Mouse (Mus musculus) intestine, postnatal 0 days (tissue): ENCODE measurements around the gene Coro2b. TPM values are rescaled to one million over a fixed set of nuclear protein-coding genes. Genes with fewer than 3 reads are reported as not detected.

Source experiments
- ATAC-seq: fragments of 200-750 bp; cut with Nextera tagmentation; 2 replicates; pipeline ENCODE4 v1.8.0; 2017; ENCODE audit warnings: mild to moderate bottlenecking, moderate TSS enrichment, moderate library complexity
- H3K27ac ChIP-seq: fragments of 300-500 bp; sonication (generic); 2 replicates; pipeline ENCODE4 v1.5.1; 2014; ENCODE audit warnings: mild to moderate bottlenecking, low read depth, low read length, moderate library complexity
- H3K27me3 ChIP-seq: fragments of 300-500 bp; sonication (generic); replicated peaks from 2 replicates; pipeline ENCODE4 v1.6.1; 2014; ENCODE audit warnings: low read length, mixed read lengths; ENCODE audit not compliant: control insufficient read depth, insufficient read depth
- H3K36me3 ChIP-seq: fragments of 300-500 bp; sonication (generic); 2 replicates; pipeline ENCODE4 v1.6.1; 2014; ENCODE audit warnings: mild to moderate bottlenecking, moderate library complexity; ENCODE audit not compliant: control insufficient read depth, insufficient read depth
- H3K4me1 ChIP-seq: fragments of 300-500 bp; sonication (generic); replicated peaks from 2 replicates; pipeline ENCODE4 v1.6.1; 2014; ENCODE audit warnings: antibody characterized with exemption, low read length, mixed read lengths; ENCODE audit not compliant: control insufficient read depth, insufficient read depth
- H3K4me2 ChIP-seq: fragments of 300-500 bp; sonication (generic); replicated peaks from 2 replicates; pipeline ENCODE4 v1.6.1; 2014; ENCODE audit warnings: low read depth, mild to moderate bottlenecking, moderate library complexity
- H3K4me3 ChIP-seq: fragments of 300-500 bp; sonication (generic); 2 replicates; pipeline ENCODE4 v1.5.1; 2014; ENCODE audit warnings: low read depth, low read length
- H3K9ac ChIP-seq: fragments of 300-500 bp; sonication (generic); 2 replicates; pipeline ENCODE4 v1.6.1; 2014; ENCODE audit warnings: mild to moderate bottlenecking, low read depth, low read length
- H3K9me3 ChIP-seq: fragments of 300-500 bp; sonication (generic); 2 replicates; pipeline ENCODE4 v1.6.1; 2016; ENCODE audit warnings: mixed run types; ENCODE audit not compliant: control insufficient read depth
- CTCF ChIP-seq: sonication (generic); IDR thresholded peaks from 2 replicates; pipeline ENCODE4 v1.5.1; 2016; ENCODE audit warnings: low read depth, mild to moderate bottlenecking, control low read depth, antibody characterized with exemption, moderate library complexity
- WGBS: fragments of 180-500 bp; shearing (Covaris S2); extraction: QIAGEN DNeasy Blood & Tissue Kit; methylation state at CpG from one replicate; pipeline ENCODE4 v1.1.7; 2014; 5-methylcytosine and 5-hydroxymethylcytosine counted together
- polyA plus RNA-seq: library from polyadenylated mRNA; unstranded; fragments of >200 nt; fragmentation: Nextera tagmentation; extraction: Ambion mirVana; gene quantifications from 2 replicates; pipeline ENCODE4 v1.2.1, GENCODE M21; 2015

Coro2b gene
- polyA plus RNA-seq, 1 experiment from 2014 or later = 2.9 TPM

DNA sequence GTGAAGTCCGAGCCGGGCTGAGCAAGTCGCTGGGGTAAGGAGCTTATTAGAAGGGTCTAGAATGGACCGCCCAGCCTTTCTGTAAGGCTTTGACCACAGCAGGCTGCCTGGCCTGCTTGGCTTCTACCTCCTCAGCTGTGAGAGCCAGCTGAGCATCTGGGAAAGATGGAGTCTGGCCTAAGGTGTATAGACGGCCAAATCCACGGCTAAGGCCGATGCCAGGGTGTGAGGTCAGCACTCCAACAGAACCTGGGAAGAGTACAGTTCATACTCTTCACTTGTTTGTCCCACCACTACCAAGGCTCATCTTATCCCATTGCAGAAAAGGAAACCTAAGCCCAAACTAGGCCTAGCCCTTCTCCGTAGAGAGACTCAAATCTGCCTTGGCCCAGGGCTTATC lies 1.3 kb downstream of the Coro2b start:
- WGBS = 85% methylated on average over 8 of the region's 8 CpGs
- Histone ChIP-seq H3K27me3 (peaks cover 25% of the 10 kb centered on the region; the same call in 1 of the 2 replicates), H3K4me3 (no peak overlapping the region), H3K9me3 (no peaks in the 10 kb centered on the region), H3K4me1 (no peaks in the 10 kb centered on the region), H3K4me2 (peak overlapping the region; percentile 78), H3K9ac (no peak overlapping the region), H3K36me3 (no peaks in the 10 kb centered on the region), H3K27ac (no peak overlapping the region)
- no peak for TF ChIP-seq CTCF
- ATAC-seq = no peak

DNA sequence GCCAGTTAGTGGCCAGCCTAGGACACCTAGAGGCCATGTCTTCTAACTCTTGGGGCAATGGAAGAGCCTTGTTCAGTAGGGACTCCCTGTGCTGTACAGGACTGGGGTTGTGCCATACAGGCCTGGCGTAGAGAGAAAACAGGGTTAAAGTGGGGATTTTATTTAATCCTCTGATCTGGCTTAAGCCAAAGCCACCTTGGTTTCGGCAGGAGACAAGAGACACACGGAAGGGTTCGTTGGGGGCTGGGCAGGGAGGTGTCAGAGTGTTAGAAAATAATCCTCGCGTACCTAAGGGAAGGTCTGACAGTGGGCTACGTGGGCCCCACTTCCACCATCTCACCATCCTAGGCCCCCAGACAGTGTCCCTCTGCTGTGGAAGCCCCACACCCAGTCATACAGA lies 2.2 kb downstream of the Coro2b start:
- Histone ChIP-seq H3K36me3 (no peaks in the 10 kb centered on the region), H3K9ac (no peak overlapping the region), H3K4me2 (no peak overlapping the region), H3K27ac (no peak overlapping the region), H3K4me1 (no peaks in the 10 kb centered on the region), H3K4me3 (no peak overlapping the region), H3K9me3 (no peaks in the 10 kb centered on the region), H3K27me3 (peaks cover 25% of the 10 kb centered on the region; the same call in 1 of the 2 replicates)
- no peak for TF ChIP-seq CTCF
- ATAC-seq = no peak
- WGBS = 89% methylated on average over 7 of the region's 7 CpGs

GRCm38 (mm10) chr9:62534158-62534557 lies 2.7 kb downstream of the Coro2b start:
- no peak overlapping the region for H3K4me2 ChIP-seq
- no peak for ATAC-seq
- H3K27me3 ChIP-seq = peaks cover 25% of the 10 kb centered on the region; the same call in 1 of the 2 replicates
- no peaks in the 10 kb centered on the region for H3K36me3 ChIP-seq
- no peaks in the 10 kb centered on the region for H3K4me1 ChIP-seq
- no peak for TF ChIP-seq CTCF
- WGBS = 86% methylated on average over 2 of the region's 2 CpGs
- H3K9me3 ChIP-seq = no peaks in the 10 kb centered on the region
- no peak overlapping the region for H3K4me3 ChIP-seq
- no peak overlapping the region for H3K9ac ChIP-seq
- no peak overlapping the region for H3K27ac ChIP-seq

DNA sequence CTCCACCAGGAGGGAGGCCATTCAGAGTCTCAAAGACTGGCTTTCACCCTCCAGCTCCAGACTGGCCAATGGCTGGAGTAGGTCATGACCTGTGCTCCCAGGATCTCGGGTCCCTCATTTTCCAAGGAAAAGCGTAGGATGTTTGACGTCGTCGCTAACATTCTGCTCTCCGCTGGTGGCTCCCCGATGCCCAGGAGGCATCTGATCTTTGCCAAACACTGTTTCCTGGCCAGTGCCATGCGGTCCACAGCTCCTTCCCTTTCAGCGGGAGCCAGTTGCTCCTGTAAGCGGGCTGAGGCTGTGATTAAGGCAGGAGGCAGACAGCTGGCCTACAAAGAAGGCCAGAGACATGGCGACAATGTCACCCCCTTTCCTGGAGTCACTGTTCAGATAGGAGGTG lies 4.0 kb downstream of the Coro2b start:
- no peak overlapping the region for H3K27ac ChIP-seq
- 89% methylated on average over 11 of the region's 11 CpGs for WGBS
- H3K4me2 ChIP-seq = no peak overlapping the region
- peaks cover 25% of the 10 kb centered on the region; the same call in 1 of the 2 replicates for H3K27me3 ChIP-seq
- TF ChIP-seq CTCF = no peak
- no peak for ATAC-seq
- no peak overlapping the region for H3K4me3 ChIP-seq
- H3K36me3 ChIP-seq = no peaks in the 10 kb centered on the region
- H3K4me1 ChIP-seq = no peaks in the 10 kb centered on the region
- no peak overlapping the region for H3K9ac ChIP-seq
- H3K9me3 ChIP-seq = no peaks in the 10 kb centered on the region

- no peak for TF ChIP-seq CTCF
- Histone ChIP-seq H3K9ac (no peak overlapping the region), H3K9me3 (no peaks in the 10 kb centered on the region), H3K27me3 (peaks cover 18% of the 10 kb centered on the region; the same call in 1 of the 2 replicates), H3K4me3 (no peak overlapping the region), H3K36me3 (no peaks in the 10 kb centered on the region), H3K27ac (peak overlapping the region; percentile 41; the same call in 1 of the 2 replicates), H3K4me1 (no peaks in the 10 kb centered on the region), H3K4me2 (no peak overlapping the region)
- WGBS = 54% methylated on average over 12 of the region's 12 CpGs
- ATAC-seq = no peak
Measured at GRCm38 (mm10) chr9:62531459-62532275, 5.2 kb downstream of the Coro2b start.

DNA sequence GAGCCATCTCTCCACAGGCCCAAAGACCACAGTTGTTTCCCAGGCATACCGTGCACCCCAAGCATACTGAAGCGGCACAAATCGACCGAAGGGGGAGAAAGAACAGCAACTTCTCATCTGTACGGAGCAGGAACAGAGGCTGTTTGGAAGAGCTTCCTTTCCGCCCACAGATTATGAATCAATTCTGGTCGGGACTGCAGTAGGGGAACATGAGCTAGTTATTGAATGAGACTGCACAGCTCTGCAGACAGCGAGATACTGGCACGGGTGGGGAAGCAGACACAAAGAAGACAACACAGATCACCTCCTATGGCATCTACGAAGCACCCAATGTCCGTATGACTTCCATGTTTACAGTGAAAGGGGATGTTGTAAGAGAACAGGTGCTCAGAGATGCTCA lies 8.3 kb downstream of the Coro2b start:
- no peak overlapping the region for H3K27ac ChIP-seq
- no peak overlapping the region for H3K4me3 ChIP-seq
- no peaks in the 10 kb centered on the region for H3K27me3 ChIP-seq
- H3K4me1 ChIP-seq = no peaks in the 10 kb centered on the region
- no peaks in the 10 kb centered on the region for H3K36me3 ChIP-seq
- no peak overlapping the region for H3K4me2 ChIP-seq
- TF ChIP-seq CTCF = no peak
- WGBS = 82% methylated on average over 11 of the region's 11 CpGs
- no peaks in the 10 kb centered on the region for H3K9me3 ChIP-seq
- H3K9ac ChIP-seq = no peak overlapping the region
- ATAC-seq = no peak
